In the genomic region with DNA sequence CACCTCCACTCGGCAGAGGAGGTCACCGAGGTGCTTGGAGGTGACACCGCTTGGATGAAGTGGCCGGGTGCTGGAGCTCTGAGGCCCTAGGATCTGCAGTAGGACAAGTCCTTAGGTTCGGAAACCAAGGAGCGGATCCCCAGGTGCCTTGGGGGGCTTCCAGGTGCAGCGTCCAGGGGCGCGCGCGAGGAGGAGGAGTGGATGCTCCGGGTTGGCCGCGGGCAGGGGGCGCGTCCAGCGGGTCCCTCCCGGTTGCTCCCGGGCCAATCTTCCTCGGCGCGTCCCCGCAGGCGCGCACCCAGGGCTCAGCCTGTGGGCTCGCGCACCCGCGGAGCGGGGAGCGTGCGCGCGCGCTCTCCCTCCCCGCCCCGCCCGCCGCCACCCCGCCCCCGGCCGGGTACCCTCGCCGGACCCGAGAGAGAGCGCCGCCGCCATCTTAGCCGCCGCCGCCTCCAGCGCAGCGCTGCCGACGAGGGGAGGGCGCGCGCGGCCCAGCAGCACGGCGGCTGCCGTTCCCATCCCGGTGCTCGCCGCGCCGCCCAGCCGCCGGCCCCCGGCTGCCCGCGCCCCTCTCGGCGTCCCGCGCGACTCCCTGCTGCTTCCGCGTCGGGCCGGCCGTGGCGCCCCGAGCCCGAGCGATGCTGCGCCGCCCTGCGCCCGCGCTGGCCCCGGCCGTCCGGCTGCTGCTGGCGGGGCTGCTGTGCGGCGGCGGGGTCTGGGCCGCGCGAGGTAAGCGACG, we compare ENCODE assay signal across 8 mouse cellular contexts. TPM values are rescaled to one million over a fixed set of nuclear protein-coding genes. Genes with fewer than 3 reads are reported as not detected.
DNase-seq lines count a peak whose midpoint lies in the region; ATAC-seq and TF ChIP-seq lines count a peak whose summit lies in the region.

Gene Clstn1, plus strand, starts transcription at position 425 of the 739 bp plus-strand sequence.

- TF ChIP-seq CTCF in intestine, postnatal 0 days (IDR thresholded peaks at IDR 0.05; ENCODE audit: low read depth): no peak

- peak within 1 kb of the TSS; percentile 96 for H3K4me2 ChIP-seq in intestine, postnatal 0 days (replicated peaks; ENCODE audit: low read depth)
- peak within 1 kb of the TSS; percentile 96 for H3K4me2 ChIP-seq in limb, embryonic 11.5 days (ENCODE audit: low read depth, severe bottlenecking)
- H3K4me2 ChIP-seq in midbrain, embryonic 13.5 days (replicated peaks): peak within 1 kb of the TSS; percentile 96

- no peaks in the 10 kb centered on the region for H3K36me3 ChIP-seq in intestine, postnatal 0 days (ENCODE audit: control insufficient read depth, insufficient read depth)
- H3K36me3 ChIP-seq in limb, embryonic 11.5 days (ENCODE audit: control insufficient read depth, insufficient read depth, low read length): no peaks in the 10 kb centered on the region
- no peaks in the 10 kb centered on the region for H3K36me3 ChIP-seq in midbrain, embryonic 13.5 days

- peak; percentile 51 for DNase-seq in urinary bladder, adult 2 months (ENCODE audit: low spot score)
- DNase-seq in urinary bladder, postnatal 10 days (ENCODE audit: low spot score): no peak
- DNase-seq in embryo, embryonic 9.5 days (ENCODE audit: extremely low spot score): peak; percentile 85
- DNase-seq in heart, adult 11 months: peak; percentile 98
- DNase-seq in limb, embryonic 11.5 days (ENCODE audit: low spot score): peak; percentile 82
- peak; percentile 83 for DNase-seq in testis, postnatal 10 days (ENCODE audit: low spot score)

- H3K27me3 ChIP-seq in intestine, postnatal 0 days (replicated peaks; ENCODE audit: control insufficient read depth, insufficient read depth, low read length): 0 out of 2 replicates have a peak, but pooled peaks cover 2% of the 10 kb centered on the region
- peaks cover 25% of the 10 kb centered on the region for H3K27me3 ChIP-seq in limb, embryonic 11.5 days (ENCODE audit: control insufficient read depth, insufficient read depth, low read length)
- H3K27me3 ChIP-seq in midbrain, embryonic 13.5 days: peaks cover 22% of the 10 kb centered on the region

- peak; percentile 78 for ATAC-seq in intestine, postnatal 0 days
- ATAC-seq in limb, embryonic 11.5 days (ENCODE audit: insufficient number of reproducible peaks, low FRiP score, low TSS enrichment, low read depth): peak; percentile 63; the same call in 1 of the 2 replicates
- ATAC-seq in midbrain, embryonic 13.5 days: peak; percentile 79

- 0 out of 2 replicates have a peak, but pooled peaks cover 3% of the 10 kb centered on the region for H3K4me1 ChIP-seq in intestine, postnatal 0 days (replicated peaks; ENCODE audit: control insufficient read depth, insufficient read depth, low read length)
- 0 out of 2 replicates have a peak, but pooled peaks cover 12% of the 10 kb centered on the region for H3K4me1 ChIP-seq in limb, embryonic 11.5 days (ENCODE audit: control insufficient read depth, insufficient read depth, low read length)
- peaks cover 31% of the 10 kb centered on the region for H3K4me1 ChIP-seq in midbrain, embryonic 13.5 days (replicated peaks)

- 1% methylated on average over 42 of the region's 103 CpGs for WGBS in intestine, postnatal 0 days
- WGBS in limb, embryonic 11.5 days: under 1% methylated on average over 35 of the region's 103 CpGs
- under 1% methylated on average over 56 of the region's 103 CpGs for WGBS in midbrain, embryonic 13.5 days

- H3K9me3 ChIP-seq in intestine, postnatal 0 days (ENCODE audit: control insufficient read depth): no peaks in the 10 kb centered on the region
- H3K9me3 ChIP-seq in limb, embryonic 11.5 days (ENCODE audit: control insufficient read depth, low read length): no peaks in the 10 kb centered on the region
- H3K9me3 ChIP-seq in midbrain, embryonic 13.5 days: no peaks in the 10 kb centered on the region

- H3K27ac ChIP-seq in intestine, postnatal 0 days (ENCODE audit: low read depth, low read length): peak within 1 kb of the TSS; percentile 57; the same call in 1 of the 2 replicates
- no peak within 1 kb of the TSS for H3K27ac ChIP-seq in limb, embryonic 11.5 days (replicated peaks; ENCODE audit: low read depth, low read length)
- peak within 1 kb of the TSS; percentile 92 for H3K27ac ChIP-seq in midbrain, embryonic 13.5 days

- H3K9ac ChIP-seq in intestine, postnatal 0 days (ENCODE audit: low read depth, low read length): peak within 1 kb of the TSS; percentile 88
- peak within 1 kb of the TSS; percentile 92 for H3K9ac ChIP-seq in limb, embryonic 11.5 days (ENCODE audit: low read length)
- H3K9ac ChIP-seq in midbrain, embryonic 13.5 days (replicated peaks): peak within 1 kb of the TSS; percentile 96

- peak within 1 kb of the TSS; percentile 90 for H3K4me3 ChIP-seq in intestine, postnatal 0 days (ENCODE audit: low read depth, low read length)
- peak within 1 kb of the TSS; percentile 80 for H3K4me3 ChIP-seq in limb, embryonic 11.5 days (ENCODE audit: low read depth, low read length)
- peak within 1 kb of the TSS; percentile 86 for H3K4me3 ChIP-seq in midbrain, embryonic 13.5 days (replicated peaks)

RNA-seq across cellular contexts. Expression of gene Clstn1, which starts in this region (rescaled TPM):
- 28.0 and 61.1 TPM in 2 replicates for polyA plus RNA-seq in urinary bladder, adult 2 months (2012; rRNA removed)
- polyA plus RNA-seq in intestine, postnatal 0 days (2015; fragmentation: Nextera tagmentation; extraction: Ambion mirVana): 34.3 and 34.7 TPM in 2 replicates
- polyA plus RNA-seq in limb, embryonic 11.5 days (2014; fragmentation: Nextera tagmentation; extraction: Ambion mirVana): 24.7 and 30.6 TPM in 2 replicates
- 41.9 and 61.9 TPM in 2 replicates for polyA plus RNA-seq in midbrain, embryonic 13.5 days (2015; fragmentation: Nextera tagmentation; extraction: Ambion mirVana)
